Mouse (Mus musculus) layer of hippocampus, adult 2 months (tissue): ENCODE measurements at regions not wholly inside any gene's neighbourhood (a gene's known extent, or its start where the extent isn't known, plus 50 kb on each side); places are given as distances from the start of the nearest gene placed in this dataset.
A peak's percentile ranks its signal among the peaks of the same experiment; 100 is the strongest.

Experiments used
- DNase-seq, 2 experiments: peaks; one replicate each; pipeline ENCODE4 v3.0.0; 2022; ENCODE audit warnings: low spot score in 2 of 2
- H3K27ac ChIP-seq: fragments of 200-600 bp; 2 replicates; pipeline ENCODE4 v1.8.1; 2022
- H3K4me3 ChIP-seq: fragments of 200-600 bp; 2 replicates; pipeline ENCODE4 v1.8.1; 2022; ENCODE audit warnings: mild to moderate bottlenecking
- CTCF ChIP-seq: fragments of 200-600 bp; conservative IDR thresholded peaks from 2 replicates; pipeline ENCODE4 v1.8.1; 2022; ENCODE audit warnings: antibody characterized with exemption, mild to moderate bottlenecking, moderate library complexity

GRCm38 (mm10) chr10:46454442-46454841, 876.8 kb downstream of the Hace1 start:
- H3K27ac ChIP-seq = no peak overlapping the region
- no peak overlapping the region for H3K4me3 ChIP-seq
- no peak for TF ChIP-seq CTCF
- no peak for DNase-seq

GRCm38 (mm10) chr10:46458686-46459085, 881.1 kb downstream of the Hace1 start:
- Histone ChIP-seq H3K4me3 (no peak overlapping the region), H3K27ac (no peak overlapping the region)
- TF ChIP-seq CTCF = no peak
- peak in 1 of 2 experiments; percentile 26 for DNase-seq

- no peak for TF ChIP-seq CTCF
- peak in 1 of 2 experiments; percentile 13 for DNase-seq
- Histone ChIP-seq H3K4me3 (no peak overlapping the region), H3K27ac (no peak overlapping the region)
These were observed 906.0 kb downstream of the Hace1 start for GRCm38 (mm10) chr10:46483656-46484055.
